24 mouse cellular contexts compared by ENCODE assay signal in the genomic region with DNA sequence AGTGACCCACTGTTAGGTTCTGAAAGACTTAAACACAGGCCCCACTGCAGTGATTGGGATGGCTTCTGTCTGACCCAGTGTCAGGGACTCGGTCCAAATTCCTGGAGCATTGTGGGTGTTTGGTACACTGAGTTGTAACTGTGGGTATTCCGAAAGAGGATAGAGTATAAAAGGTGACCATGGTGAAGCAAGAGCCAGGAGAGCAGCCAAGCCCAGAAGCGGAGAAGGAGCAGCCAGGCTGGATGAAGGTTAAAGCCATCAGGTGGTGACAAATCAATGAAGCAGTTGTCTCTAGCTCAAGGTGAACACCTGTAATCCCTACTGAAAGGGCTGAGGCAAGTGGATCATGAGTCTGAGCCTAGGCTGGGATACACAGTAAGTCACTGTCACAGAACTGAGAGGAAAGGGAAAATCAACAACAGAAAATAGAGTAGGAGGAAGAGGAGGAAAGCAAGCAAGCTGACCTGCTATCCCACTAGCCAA. TPM values are rescaled to one million over a fixed set of nuclear protein-coding genes. Genes with fewer than 3 reads are reported as not detected.
A peak's percentile ranks its signal among the peaks of the same experiment; 100 is the strongest.
DNase-seq lines count a peak whose midpoint lies in the region; ATAC-seq and TF ChIP-seq lines count a peak whose summit lies in the region.
"Had no signal": no experiment of that assay in that cellular context is flagged by ENCODE, and none has a peak within 500 bp of the region (broad histone marks: within the 10 kb centered on the region; RNA-seq: fewer than 3 reads in every experiment).

No protein-coding gene starts in this region.

- H3K27ac ChIP-seq in liver, adult 2 months (replicated peaks; ENCODE audit: insufficient read depth, low read depth, low read length): no peak overlapping the region
- H3K27ac ChIP-seq in liver, postnatal 0 days (ENCODE audit: low read depth): no peak overlapping the region
- H3K27ac ChIP-seq: embryonic facial prominence, embryonic 10.5 days; embryonic facial prominence, embryonic 12.5 days; forebrain, embryonic 10.5 days; forebrain, embryonic 12.5 days had no signal

- WGBS in liver, adult 2 months: 30% methylated on average over 3 of the region's 3 CpGs
- WGBS in liver, postnatal 0 days (ENCODE audit: insufficient replicate concordance): 74% methylated on average over 3 of the region's 3 CpGs

- no peak for TF ChIP-seq EP300 in liver, postnatal 0 days (IDR thresholded peaks at IDR 0.05; ENCODE audit: low read depth)

- H3K4me2 ChIP-seq in liver, postnatal 0 days (ENCODE audit: low read depth, low read length): no peak overlapping the region
- H3K4me2 ChIP-seq: embryonic facial prominence, embryonic 12.5 days; forebrain, embryonic 12.5 days had no signal

- no peaks in the 10 kb centered on the region for H3K79me2 ChIP-seq in liver, adult 2 months (ENCODE audit: control insufficient read depth, insufficient read depth, low read length)

- no peaks in the 10 kb centered on the region for H3K9me3 ChIP-seq in liver, postnatal 0 days (ENCODE audit: low read length)
- H3K9me3 ChIP-seq: embryonic facial prominence, embryonic 10.5 days; embryonic facial prominence, embryonic 12.5 days; forebrain, embryonic 10.5 days; forebrain, embryonic 12.5 days; G1E had no signal

- H3K4me3 ChIP-seq in liver, adult 2 months (ENCODE audit: insufficient read depth, low read depth, low read length): no peak overlapping the region
- H3K4me3 ChIP-seq in liver, postnatal 0 days (ENCODE audit: low read depth, low read length): no peak overlapping the region
- H3K4me3 ChIP-seq: embryonic facial prominence, embryonic 10.5 days; embryonic facial prominence, embryonic 12.5 days; forebrain, embryonic 10.5 days; forebrain, embryonic 12.5 days had no signal

- H3K9ac ChIP-seq in liver, adult 2 months (ENCODE audit: low read depth, low read length): no peak overlapping the region
- H3K9ac ChIP-seq in liver, postnatal 0 days (replicated peaks): no peak overlapping the region
- H3K9ac ChIP-seq: embryonic facial prominence, embryonic 12.5 days; forebrain, embryonic 12.5 days had no signal

- TF ChIP-seq CTCF in liver, adult 2 months (IDR thresholded peaks at IDR 0.05; ENCODE audit: low read depth, low read length): no peak
- TF ChIP-seq CTCF in liver, postnatal 0 days (IDR thresholded peaks at IDR 0.05; ENCODE audit: low read depth): no peak

- ATAC-seq in liver, postnatal 0 days: no peak
- ATAC-seq: activated CD4-positive, CD25-positive, alpha-beta regulatory T cell, adult 4 months; CD4-positive, CD25-positive, alpha-beta regulatory T cell, adult 4 months; forebrain, embryonic 14.5 days; forebrain, embryonic 16.5 days; Patski had no signal

- H3K27me3 ChIP-seq in liver, adult 2 months (ENCODE audit: control insufficient read depth, insufficient read depth, low read length): peaks cover 7% of the 10 kb centered on the region
- H3K27me3 ChIP-seq in liver, postnatal 0 days (ENCODE audit: insufficient read depth, low read length): peaks cover 4% of the 10 kb centered on the region; the same call in 1 of the 2 replicates
- H3K27me3 ChIP-seq: embryonic facial prominence, embryonic 12.5 days; forebrain, embryonic 12.5 days; Patski had no signal

- peak; percentile 21 for DNase-seq in adrenal gland, postnatal 10 days
- DNase-seq in adrenal gland, postnatal 4 days (ENCODE audit: low spot score in 2 of 2): no peak
- peak; percentile 57 for DNase-seq in liver, adult 2 months (ENCODE audit: extremely low read depth, low read depth, low spot score)
- no peak for DNase-seq in liver, postnatal 0 days
- peak; percentile 90 for DNase-seq in gonadal fat pad, adult 2 months (ENCODE audit: low read depth)
- no peak for DNase-seq in embryo, embryonic 10 days (ENCODE audit: low spot score)
- DNase-seq: adrenal gland, adult 8-10 months; B cell, adult 2 months; cerebellum, adult 11 months; cerebellum, adult 18-20 months; cerebellum, adult 8-10 months; cerebellum, adult 9-11 months; cerebellum, postnatal 14 days; cerebellum, postnatal 36 days had no signal

- H3K4me1 ChIP-seq in liver, adult 2 months (ENCODE audit: control insufficient read depth, insufficient read depth, low read length): no peaks in the 10 kb centered on the region
- H3K4me1 ChIP-seq in liver, postnatal 0 days (ENCODE audit: insufficient read depth): no peaks in the 10 kb centered on the region
- H3K4me1 ChIP-seq: embryonic facial prominence, embryonic 10.5 days; embryonic facial prominence, embryonic 12.5 days; forebrain, embryonic 10.5 days; forebrain, embryonic 12.5 days had no signal

- no peak for TF ChIP-seq POLR2A in liver, adult 2 months (IDR thresholded peaks at IDR 0.05; ENCODE audit: extremely low read depth, insufficient read depth, low read length)

- H3K36me3 ChIP-seq in liver, adult 2 months (ENCODE audit: control insufficient read depth, insufficient read depth, low read length): no peaks in the 10 kb centered on the region
- no peaks in the 10 kb centered on the region for H3K36me3 ChIP-seq in liver, postnatal 0 days (replicated peaks; ENCODE audit: insufficient read depth, low read length)
- H3K36me3 ChIP-seq: embryonic facial prominence, embryonic 10.5 days; embryonic facial prominence, embryonic 12.5 days; forebrain, embryonic 10.5 days; forebrain, embryonic 12.5 days; G1E had no signal

RNA-seq across cellular contexts. Expression of a gene that starts 6.2 kb away (rescaled TPM):
- total RNA-seq in adrenal gland, postnatal 10 days (2021): 10 to 100 TPM; 10.1 to 13.1 TPM
- total RNA-seq in adrenal gland, postnatal 4 days (2021): 10 to 100 TPM; 18.5 to 18.7 TPM
- total RNA-seq in liver, adult 2 months (2014; rRNA removed): 0.37 and 0.40 TPM in 2 replicates
- 0.04 and 0.06 TPM in 2 replicates for polyA plus RNA-seq in liver, adult 2 months (2012; rRNA removed)
- polyA plus RNA-seq in liver, postnatal 0 days (2015; fragmentation: Nextera tagmentation; extraction: Ambion mirVana): 0.32 and 0.39 TPM in 2 replicates
- polyA plus RNA-seq in gonadal fat pad, adult 2 months (2012; rRNA removed): 10.2 and 11.7 TPM in 2 replicates

Comparison
In these comparisons a context has a peak if more than half of its experiments do, and no peak if none do; other contexts are left out.
1. DNase-seq: peak in adrenal gland, postnatal 10 days (single experiment), liver, adult 2 months (single experiment) and gonadal fat pad, adult 2 months (single experiment); none in adrenal gland, postnatal 4 days (0 of 2), liver, postnatal 0 days (single experiment) and embryo, embryonic 10 days (single experiment).